Mouse (Mus musculus): ENCODE measurements at regions not wholly inside any gene's neighbourhood (a gene's known extent, or its start where the extent isn't known, plus 50 kb on each side); places are given as distances from the start of the nearest gene placed in this dataset.

- DNase-seq, result no peak
Measured at GRCm38 (mm10) chr2:74977828-74978227, 152.2 kb downstream of the Mtx2 start.

GRCm38 (mm10) chr2:74981856-74982255 is 156.3 kb downstream of the Mtx2 start:
- DNase-seq, result no peak

- DNase-seq, result no peak
Measured at GRCm38 (mm10) chr2:74993802-74994201, 168.2 kb downstream of the Mtx2 start.

GRCm38 (mm10) chr2:74994998-74995397 is 169.4 kb downstream of the Mtx2 start:
- DNase-seq, result no peak

GRCm38 (mm10) chr2:74997736-74998135 is 172.1 kb downstream of the Mtx2 start:
- DNase-seq, result no peak

- DNase-seq, result peak; percentile 55
Measured at GRCm38 (mm10) chr2:75000368-75000796, 174.8 kb downstream of the Mtx2 start.

- no peak for DNase-seq
Measured at GRCm38 (mm10) chr2:75002562-75002961, 177.0 kb downstream of the Mtx2 start.

- no peak for DNase-seq
Measured at GRCm38 (mm10) chr2:75008116-75008515, 182.5 kb downstream of the Mtx2 start.

GRCm38 (mm10) chr2:75010647-75011046 is 185.0 kb downstream of the Mtx2 start:
- DNase-seq, result no peak

- DNase-seq, result no peak
Measured at GRCm38 (mm10) chr2:75012046-75012445, 186.4 kb downstream of the Mtx2 start.

- DNase-seq, result no peak
Measured at GRCm38 (mm10) chr2:75014994-75015728, 189.6 kb downstream of the Mtx2 start.

- no peak for DNase-seq
Measured at GRCm38 (mm10) chr2:75019459-75019858, 193.9 kb downstream of the Mtx2 start.

- no peak for DNase-seq
Measured at GRCm38 (mm10) chr2:75021639-75022038, 196.0 kb downstream of the Mtx2 start.

GRCm38 (mm10) chr2:75028151-75028550 is 202.5 kb downstream of the Mtx2 start:
- no peak for DNase-seq

- DNase-seq, result no peak
Measured at GRCm38 (mm10) chr2:75029089-75029693, 203.6 kb downstream of the Mtx2 start.

GRCm38 (mm10) chr2:75034708-75035107 is 209.1 kb downstream of the Mtx2 start:
- DNase-seq, result no peak

- no peak for DNase-seq
Measured at GRCm38 (mm10) chr2:75039066-75039465, 213.5 kb downstream of the Mtx2 start.

GRCm38 (mm10) chr2:75046892-75047291 is 221.3 kb downstream of the Mtx2 start:
- DNase-seq, result no peak

GRCm38 (mm10) chr2:75048071-75048470 is 222.5 kb downstream of the Mtx2 start:
- no peak for DNase-seq

GRCm38 (mm10) chr2:75054474-75055186 is 229.0 kb downstream of the Mtx2 start:
- DNase-seq, result peak; percentile 14

- DNase-seq, result peak; percentile 50
Measured at GRCm38 (mm10) chr2:75055187-75055543, 229.6 kb downstream of the Mtx2 start.

- no peak for DNase-seq
Measured at GRCm38 (mm10) chr2:75061009-75061408, 235.4 kb downstream of the Mtx2 start.

GRCm38 (mm10) chr2:75061456-75062188 is 236.0 kb downstream of the Mtx2 start:
- DNase-seq, result no peak
